Mouse (Mus musculus) erythroblast, embryonic 14.5 days (primary cell): Measurements from ENCODE around the gene Tmem98.

Experiments used
- GATA1 ChIP-seq: IDR thresholded peaks from 2 replicates; pipeline ENCODE4 v1.6.1; 2012; ENCODE audit warnings: low read length, inconsistent platforms, mixed read lengths
- TAL1 ChIP-seq: IDR thresholded peaks from 3 replicates; pipeline ENCODE4 v1.6.1; 2012; ENCODE audit warnings: low read length, inconsistent platforms, mixed read lengths

- TF ChIP-seq GATA1 (no peak), TAL1 (no peak)
These were observed 42.7 kb upstream of the Tmem98 start for GRCm38 (mm10) chr11:80767320-80767617.
